Mouse (Mus musculus): ENCODE results near the gene Scaf4. TPM values are rescaled to one million over a fixed set of nuclear protein-coding genes. Genes with fewer than 3 reads are reported as not detected.
"Not testable (repeated sequence)": the region's sequence is repeated elsewhere in the genome, so short reads cannot be mapped to it uniquely, and the experiment has no call there.

Gene Scaf4
- polyA plus RNA-seq, 1 experiment = 67.0 TPM

GRCm38 (mm10) chr16:90220026-90220891 lies 64.0 kb downstream of the Scaf4 start, which contains the start of gene Sod1:
Sod1 (plus strand) TSS chr16:90220754.
- peaks cover 11% of the 10 kb centered on the region for H3K4me1 ChIP-seq (ENCODE audit: control insufficient read depth, insufficient read depth, low read length)
- H3K36me3 ChIP-seq (ENCODE audit: control insufficient read depth, insufficient read depth, low read length) = no peaks in the 10 kb centered on the region
- H3K27ac ChIP-seq (ENCODE audit: control insufficient read depth, insufficient read depth, low read depth, low read length) = peak within 1 kb of the TSS; percentile 98
- H3K27me3 ChIP-seq (ENCODE audit: control insufficient read depth, insufficient read depth, low read length) = no peaks in the 10 kb centered on the region
- no peak for TF ChIP-seq CTCF (IDR thresholded peaks at IDR 0.05; ENCODE audit: control insufficient read depth, insufficient read depth, insufficient replicate concordance, low read depth, low read length)
- TF ChIP-seq POLR2A (IDR thresholded peaks at IDR 0.05; ENCODE audit: control insufficient read depth, low read depth, low read length) = peak; percentile 99
- H3K4me3 ChIP-seq (ENCODE audit: control insufficient read depth, low read depth, low read length) = peak within 1 kb of the TSS; percentile 94

GRCm38 (mm10) chr16:90219445-90219844 lies 64.9 kb downstream of the Scaf4 start:
- peak overlapping the region; percentile 94; the same call in 1 of the 2 replicates for H3K4me3 ChIP-seq (ENCODE audit: control insufficient read depth, low read depth, low read length)
- H3K36me3 ChIP-seq (ENCODE audit: control insufficient read depth, insufficient read depth, low read length); H3K27ac ChIP-seq (ENCODE audit: control insufficient read depth, insufficient read depth, low read depth, low read length); H3K27me3 ChIP-seq (ENCODE audit: control insufficient read depth, insufficient read depth, low read length): not testable (repeated sequence)
- peaks cover 11% of the 10 kb centered on the region for H3K4me1 ChIP-seq (ENCODE audit: control insufficient read depth, insufficient read depth, low read length)

- H3K27ac ChIP-seq (ENCODE audit: control insufficient read depth, insufficient read depth, low read depth, low read length) = no peak overlapping the region
Measured at GRCm38 (mm10) chr16:90217926-90218325, 66.4 kb downstream of the Scaf4 start.

GRCm38 (mm10) chr16:90217356-90217755 lies 66.9 kb downstream of the Scaf4 start:
- no peak overlapping the region for H3K27ac ChIP-seq (ENCODE audit: control insufficient read depth, insufficient read depth, low read depth, low read length)
- H3K36me3 ChIP-seq (ENCODE audit: control insufficient read depth, insufficient read depth, low read length) = no peaks in the 10 kb centered on the region

More at GRCm38 (mm10) chr16:90217926-90218325, 66.4 kb downstream of the Scaf4 start:
- Histone ChIP-seq H3K27me3 (ENCODE audit: control insufficient read depth, insufficient read depth, low read length) (no peaks in the 10 kb centered on the region), H3K36me3 (ENCODE audit: control insufficient read depth, insufficient read depth, low read length) (no peaks in the 10 kb centered on the region), H3K4me1 (ENCODE audit: control insufficient read depth, insufficient read depth, low read length) (peaks cover 11% of the 10 kb centered on the region), H3K4me3 (ENCODE audit: control insufficient read depth, low read depth, low read length) (peak overlapping the region; percentile 23)
- no peak for TF ChIP-seq CTCF (IDR thresholded peaks at IDR 0.05; ENCODE audit: control insufficient read depth, insufficient read depth, insufficient replicate concordance, low read depth, low read length)
- TF ChIP-seq POLR2A (IDR thresholded peaks at IDR 0.05; ENCODE audit: control insufficient read depth, low read depth, low read length) = no peak

GRCm38 (mm10) chr16:90216414-90216813 lies 67.9 kb downstream of the Scaf4 start:
- Histone ChIP-seq H3K27me3 (ENCODE audit: control insufficient read depth, insufficient read depth, low read length) (no peaks in the 10 kb centered on the region), H3K4me1 (ENCODE audit: control insufficient read depth, insufficient read depth, low read length) (peaks cover 7% of the 10 kb centered on the region; the same call in 1 of the 2 replicates), H3K4me3 (ENCODE audit: control insufficient read depth, low read depth, low read length) (no peak overlapping the region), H3K36me3 (ENCODE audit: control insufficient read depth, insufficient read depth, low read length) (no peaks in the 10 kb centered on the region), H3K27ac (ENCODE audit: control insufficient read depth, insufficient read depth, low read depth, low read length) (no peak overlapping the region)
- TF ChIP-seq POLR2A (IDR thresholded peaks at IDR 0.05; ENCODE audit: control insufficient read depth, low read depth, low read length) (no peak), CTCF (IDR thresholded peaks at IDR 0.05; ENCODE audit: control insufficient read depth, insufficient read depth, insufficient replicate concordance, low read depth, low read length) (no peak)

More at GRCm38 (mm10) chr16:90217356-90217755, 66.9 kb downstream of the Scaf4 start:
- TF ChIP-seq POLR2A (IDR thresholded peaks at IDR 0.05; ENCODE audit: control insufficient read depth, low read depth, low read length) = no peak
- no peak for TF ChIP-seq CTCF (IDR thresholded peaks at IDR 0.05; ENCODE audit: control insufficient read depth, insufficient read depth, insufficient replicate concordance, low read depth, low read length)
- H3K4me3 ChIP-seq (ENCODE audit: control insufficient read depth, low read depth, low read length) = no peak overlapping the region
- H3K4me1 ChIP-seq (ENCODE audit: control insufficient read depth, insufficient read depth, low read length) = peaks cover 10% of the 10 kb centered on the region
- H3K27me3 ChIP-seq (ENCODE audit: control insufficient read depth, insufficient read depth, low read length) = no peaks in the 10 kb centered on the region

- not testable (repeated sequence) for H3K4me1 ChIP-seq (ENCODE audit: control insufficient read depth, insufficient read depth, low read length); H3K27ac ChIP-seq (ENCODE audit: control insufficient read depth, insufficient read depth, low read depth, low read length); H3K4me3 ChIP-seq (ENCODE audit: control insufficient read depth, low read depth, low read length); H3K36me3 ChIP-seq (ENCODE audit: control insufficient read depth, insufficient read depth, low read length); H3K27me3 ChIP-seq (ENCODE audit: control insufficient read depth, insufficient read depth, low read length)
Measured at GRCm38 (mm10) chr16:90215879-90216278, 68.4 kb downstream of the Scaf4 start.

- Histone ChIP-seq H3K36me3 (ENCODE audit: control insufficient read depth, insufficient read depth, low read length) (no peaks in the 10 kb centered on the region), H3K4me1 (ENCODE audit: control insufficient read depth, insufficient read depth, low read length) (peaks cover 2% of the 10 kb centered on the region; the same call in 1 of the 2 replicates), H3K27ac (ENCODE audit: control insufficient read depth, insufficient read depth, low read depth, low read length) (no peak overlapping the region), H3K27me3 (ENCODE audit: control insufficient read depth, insufficient read depth, low read length) (no peaks in the 10 kb centered on the region), H3K4me3 (ENCODE audit: control insufficient read depth, low read depth, low read length) (no peak overlapping the region)
- no peak for TF ChIP-seq POLR2A (IDR thresholded peaks at IDR 0.05; ENCODE audit: control insufficient read depth, low read depth, low read length)
- no peak for TF ChIP-seq CTCF (IDR thresholded peaks at IDR 0.05; ENCODE audit: control insufficient read depth, insufficient read depth, insufficient replicate concordance, low read depth, low read length)
Measured at GRCm38 (mm10) chr16:90214731-90215565, 69.4 kb downstream of the Scaf4 start.
